Mouse (Mus musculus): ENCODE data around the gene Nsmce3.

Nsmce3 gene

DNA sequence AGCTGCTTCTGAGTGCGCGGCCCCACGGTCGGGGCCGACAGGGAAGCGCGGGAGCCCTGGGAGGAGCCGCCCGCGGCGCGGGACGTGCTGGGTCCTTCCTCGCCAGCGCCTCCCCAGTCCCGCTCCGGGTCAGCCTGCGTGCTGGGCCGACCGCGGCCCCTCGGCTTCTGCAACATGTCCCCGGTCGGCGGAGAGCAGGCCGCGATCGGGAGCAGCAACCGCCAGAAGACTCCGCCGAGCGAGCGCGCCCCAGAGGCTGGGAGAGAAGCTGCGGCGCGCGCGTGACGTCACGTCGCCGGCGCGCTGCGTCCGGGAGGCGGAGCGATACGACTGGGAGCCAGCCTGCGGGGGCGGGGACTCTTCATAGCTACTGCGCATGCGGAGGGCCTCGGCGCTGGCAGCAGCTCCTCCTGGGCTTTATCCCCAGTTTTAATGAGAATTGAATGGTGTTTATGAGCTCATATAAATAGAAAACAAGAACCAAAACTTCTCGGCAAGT, at the start of gene Nsmce3:
Gene Nsmce3, minus strand, starts transcription at position 255 of the 499 bp plus-strand sequence.
- peak; percentile 90 to 97 for DNase-seq

DNA sequence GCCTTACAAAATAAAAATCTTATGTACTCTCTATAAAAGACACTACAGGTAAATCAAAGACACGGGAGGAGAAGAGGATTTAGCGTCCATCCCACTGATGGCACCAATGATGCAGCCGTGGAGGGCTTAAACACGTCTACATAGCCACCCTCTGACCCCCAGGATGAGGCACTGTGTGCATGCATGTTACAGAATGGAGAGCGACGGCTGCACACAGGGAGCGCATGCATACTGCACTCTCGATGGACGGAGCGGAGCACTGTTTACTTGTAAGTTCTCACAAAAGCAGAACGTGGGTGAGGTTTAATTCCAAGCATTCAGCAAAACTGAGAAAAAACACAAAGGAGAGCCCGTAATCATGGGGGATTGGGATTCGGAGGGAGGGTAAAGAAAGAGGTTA, 48.4 kb upstream of the Nsmce3 start:
- DNase-seq, result no peak

DNA sequence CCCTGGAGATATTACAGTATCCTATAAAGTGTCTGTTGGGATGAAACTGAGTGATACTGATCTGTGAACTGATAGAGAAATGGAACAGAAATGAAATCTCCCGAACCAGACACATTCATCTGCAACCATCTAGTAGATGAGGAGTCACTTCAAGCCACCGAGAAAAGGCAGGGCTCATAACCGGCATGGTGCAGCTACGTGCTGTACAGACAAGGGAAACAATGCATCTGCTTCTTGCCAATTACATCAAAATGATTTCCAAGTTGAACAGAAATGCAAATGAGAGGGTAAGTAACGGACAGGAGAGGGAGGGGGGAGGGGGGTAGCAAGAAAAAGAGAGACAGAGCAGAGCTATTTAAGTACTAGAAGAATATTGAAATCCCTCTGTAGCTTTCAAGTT, 47.9 kb upstream of the Nsmce3 start:
- no peak for DNase-seq

GRCm38 (mm10) chr7:64916654-64917053, 43.9 kb upstream of the Nsmce3 start:
- DNase-seq, result no peak

- DNase-seq, result no peak
Observed at GRCm38 (mm10) chr7:64915121-64915520, 42.3 kb upstream of the Nsmce3 start.

DNA sequence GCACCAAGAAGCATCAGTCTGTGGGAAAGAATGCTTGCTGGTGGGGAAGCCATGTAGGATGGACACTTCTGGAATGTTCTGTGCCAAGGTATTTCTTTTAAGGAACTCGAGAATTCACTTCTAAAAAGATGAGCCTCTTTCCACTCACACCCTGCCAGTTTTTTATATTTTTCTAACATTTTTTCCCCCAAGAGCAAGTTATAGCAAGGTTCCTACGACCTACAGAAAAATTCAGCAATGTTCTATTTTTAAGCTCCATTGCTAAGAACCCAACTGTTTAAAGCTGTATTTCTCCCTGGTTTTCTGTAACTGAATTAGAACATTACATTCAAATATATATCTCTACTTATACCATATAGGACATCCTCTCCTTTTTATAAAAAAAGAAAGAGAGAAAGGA, 39.1 kb upstream of the Nsmce3 start:
- no peak for DNase-seq

DNA sequence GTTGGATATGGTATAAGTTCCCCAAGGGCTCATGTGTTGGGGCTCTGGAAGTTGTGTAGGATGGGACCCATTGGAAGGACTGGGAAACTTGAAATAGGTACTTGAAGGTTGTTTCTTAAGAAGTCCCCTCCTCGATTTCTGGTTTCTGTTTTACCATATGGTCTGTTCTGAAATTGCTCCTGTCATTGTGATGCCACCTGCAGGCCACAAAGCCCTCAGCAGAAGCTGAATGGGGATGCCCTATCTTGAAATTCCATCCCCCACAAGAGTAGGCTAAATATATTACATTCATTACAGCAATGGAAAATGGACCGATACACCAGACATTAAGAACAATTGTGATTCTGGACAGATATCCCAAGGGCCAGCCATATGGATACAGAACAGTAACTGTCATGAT, 37.4 kb upstream of the Nsmce3 start:
- no peak for DNase-seq

DNA sequence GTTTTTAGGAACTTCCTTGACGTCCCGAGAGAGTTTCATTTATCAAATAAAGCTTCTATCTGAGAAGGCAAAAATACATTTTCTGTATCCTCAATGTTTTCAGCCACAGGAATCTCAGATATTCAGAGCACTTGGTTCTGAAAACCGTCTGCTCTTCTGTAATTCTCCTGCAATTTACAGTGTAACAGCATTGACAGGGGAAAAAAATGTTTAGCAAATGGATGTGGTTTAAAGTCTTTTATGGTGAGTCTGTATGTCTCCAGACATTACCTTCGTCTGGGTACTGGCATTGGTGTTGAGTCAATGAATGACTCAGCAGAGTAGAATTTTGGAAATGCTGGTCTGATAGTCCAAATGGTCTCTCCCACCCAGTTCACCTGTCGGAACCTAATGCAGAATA, 34.2 kb upstream of the Nsmce3 start:
- no peak for DNase-seq

- DNase-seq, result no peak
Observed at GRCm38 (mm10) chr7:64905506-64905905, 32.7 kb upstream of the Nsmce3 start.

DNA sequence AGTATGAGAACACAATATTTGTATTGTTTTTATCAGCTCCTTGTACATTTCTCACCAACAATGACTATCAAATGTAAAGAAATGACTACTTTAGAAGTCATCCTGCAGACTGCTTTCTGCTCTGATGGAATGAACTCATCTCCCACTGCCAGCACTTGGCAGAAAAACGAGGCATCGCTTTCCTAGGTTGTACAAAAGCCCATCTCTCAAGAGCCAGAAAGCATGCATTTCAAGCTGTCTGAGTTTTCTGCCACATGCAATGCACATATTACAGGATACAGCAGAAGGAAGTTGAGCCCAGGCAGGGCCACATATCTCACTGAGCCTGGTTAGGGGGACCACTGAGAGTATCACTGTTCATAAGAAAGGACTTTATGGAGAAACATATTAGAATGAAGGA, 27.5 kb upstream of the Nsmce3 start:
- no peak for DNase-seq

GRCm38 (mm10) chr7:64896587-64896986, 23.8 kb upstream of the Nsmce3 start:
- DNase-seq, result no peak

DNA sequence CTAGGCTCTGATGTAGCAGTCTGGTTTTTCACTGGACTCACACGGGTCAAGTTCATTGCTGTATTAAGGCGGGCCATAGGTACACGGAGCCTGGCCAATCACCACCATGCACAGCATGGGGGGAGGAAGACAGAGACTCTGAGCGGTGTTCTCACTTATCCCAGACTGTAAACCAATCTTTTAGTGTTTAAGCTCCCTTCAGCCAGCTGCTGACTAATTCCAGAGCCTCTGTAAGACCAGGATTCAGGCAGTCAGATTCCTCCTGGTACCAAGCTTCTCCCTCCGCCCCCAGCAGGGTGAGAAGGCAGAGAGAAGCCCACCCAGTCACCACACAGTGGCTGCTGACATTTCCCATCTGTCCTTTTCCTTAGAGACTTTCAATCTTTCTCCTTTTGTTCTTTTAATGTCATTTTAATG, 22.9 kb upstream of the Nsmce3 start:
- no peak for DNase-seq

- DNase-seq, result no peak
Observed at GRCm38 (mm10) chr7:64891139-64891538, 18.3 kb upstream of the Nsmce3 start.

DNA sequence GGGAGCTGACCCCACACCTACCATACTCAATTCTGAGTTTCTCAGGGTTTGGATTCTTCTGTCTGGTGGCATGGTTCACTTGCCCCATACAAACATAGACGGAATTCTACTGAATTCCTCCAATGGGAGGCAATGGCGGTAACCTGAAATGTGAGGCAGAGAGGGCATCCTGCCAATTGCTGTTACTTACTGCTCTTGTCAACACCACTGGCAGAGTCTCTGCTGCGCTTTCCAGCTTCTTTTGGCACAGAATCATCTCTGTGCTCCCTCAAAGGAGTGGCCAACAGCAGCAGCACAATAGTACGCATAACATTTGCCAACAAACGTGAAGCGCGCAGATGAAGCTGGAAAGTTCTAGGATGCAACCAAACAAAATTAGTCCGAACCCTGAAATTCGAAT, 17.1 kb upstream of the Nsmce3 start:
- no peak for DNase-seq

DNA sequence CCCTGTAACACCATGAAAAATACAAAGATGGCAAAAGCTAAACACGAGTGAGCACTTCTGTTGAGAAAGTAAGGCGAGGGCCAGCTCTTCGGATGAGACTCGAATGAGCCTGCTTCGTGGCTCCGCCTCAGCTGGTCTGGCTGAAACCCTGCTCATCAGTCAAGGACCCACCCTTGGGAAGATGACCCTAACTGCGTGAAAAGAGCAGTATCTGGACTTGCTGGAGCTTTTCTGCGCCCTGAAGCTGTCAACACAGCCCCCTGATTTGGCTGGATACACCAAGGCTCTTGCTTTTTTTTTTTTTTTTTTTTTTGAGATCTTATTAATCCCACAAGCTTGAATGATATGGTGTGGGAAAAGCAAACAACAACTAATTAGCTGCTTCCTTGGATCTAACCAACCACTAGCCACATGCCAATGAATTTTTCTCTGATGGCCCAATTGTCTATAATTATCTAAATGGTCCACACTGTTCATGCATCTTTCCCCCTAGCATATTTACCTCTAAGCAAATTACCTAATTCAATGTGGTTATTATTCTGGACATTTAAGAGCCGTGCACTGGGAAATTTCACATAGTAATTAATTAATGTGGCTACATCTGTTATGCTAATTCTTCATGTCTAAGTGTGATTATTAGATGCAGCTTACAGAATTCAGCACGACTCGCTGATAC, 11.5 kb upstream of the Nsmce3 start:
- DNase-seq, result no peak

- DNase-seq, result no peak
Observed at GRCm38 (mm10) chr7:64882243-64882642, 9.4 kb upstream of the Nsmce3 start.

DNA sequence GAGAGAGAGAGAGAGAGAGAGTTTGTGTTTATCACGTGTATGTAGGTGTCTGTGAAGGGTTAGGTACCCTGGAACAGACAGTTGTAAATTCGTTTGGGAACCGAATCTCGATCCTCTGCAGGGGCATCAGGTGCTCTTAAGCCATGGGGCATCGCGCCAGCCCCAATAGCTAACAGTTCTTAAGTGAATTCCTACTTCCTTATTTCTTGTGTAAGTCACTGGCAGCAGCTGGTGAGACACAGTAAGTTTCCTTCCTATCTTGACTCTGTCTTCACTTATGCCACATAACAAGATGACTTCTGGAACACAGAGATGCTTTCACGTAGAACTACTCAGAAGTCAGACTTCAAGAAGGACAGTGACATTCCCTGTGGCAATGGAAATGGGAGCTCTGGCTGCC, 8.6 kb upstream of the Nsmce3 start:
- DNase-seq, result no peak

GRCm38 (mm10) chr7:64880415-64880814, 7.6 kb upstream of the Nsmce3 start:
- no peak for DNase-seq

GRCm38 (mm10) chr7:64874941-64875340, 2.1 kb upstream of the Nsmce3 start:
- DNase-seq, result no peak

- DNase-seq, result peak; percentile 5 to 6
Observed at GRCm38 (mm10) chr7:64873266-64873665, 469 bp upstream of the Nsmce3 start.

GRCm38 (mm10) chr7:64871987-64872742, 632 bp downstream of the Nsmce3 start:
- no peak for DNase-seq

DNA sequence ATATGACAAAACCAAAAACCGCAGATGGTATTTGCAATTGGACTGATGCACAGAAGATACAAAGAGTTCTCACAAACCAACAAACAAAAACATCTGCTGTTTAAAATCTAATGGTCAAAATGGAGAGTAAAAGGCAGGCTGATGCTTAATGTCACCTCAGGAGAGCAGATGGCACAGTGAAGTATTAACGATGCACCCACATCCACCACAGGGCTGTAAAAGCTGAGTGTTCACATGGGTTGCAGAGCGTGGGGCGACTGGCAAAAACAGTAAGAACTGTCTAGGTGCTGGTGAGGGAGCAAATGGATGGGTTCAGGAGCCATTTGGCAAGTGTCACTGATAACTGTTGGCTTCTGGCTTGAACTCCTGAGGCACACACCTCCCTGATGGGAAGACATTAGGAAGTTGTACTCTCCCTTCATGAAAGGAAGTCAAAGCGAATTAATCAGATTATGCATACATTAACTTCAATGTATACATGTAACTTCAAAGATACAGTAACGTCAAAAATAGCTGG, 3.2 kb downstream of the Nsmce3 start:
- no peak for DNase-seq

- no peak for DNase-seq
Observed at GRCm38 (mm10) chr7:64863538-64863937, 9.3 kb downstream of the Nsmce3 start.

- no peak for DNase-seq
Observed at GRCm38 (mm10) chr7:64862978-64863377, 9.8 kb downstream of the Nsmce3 start.

Data from spleen, adult 18-20 months (tissue).